Mouse (Mus musculus) spleen, postnatal 36 days (tissue): ENCODE measurements around the gene Tmem135.

ENCODE experiments used
- DNase-seq, 2 experiments: peaks; one replicate each; pipeline ENCODE4 v3.0.0; 2022; ENCODE audit warnings: low spot score in 2 of 2, mixed read lengths in 1 of 2

The Tmem135 gene

DNA sequence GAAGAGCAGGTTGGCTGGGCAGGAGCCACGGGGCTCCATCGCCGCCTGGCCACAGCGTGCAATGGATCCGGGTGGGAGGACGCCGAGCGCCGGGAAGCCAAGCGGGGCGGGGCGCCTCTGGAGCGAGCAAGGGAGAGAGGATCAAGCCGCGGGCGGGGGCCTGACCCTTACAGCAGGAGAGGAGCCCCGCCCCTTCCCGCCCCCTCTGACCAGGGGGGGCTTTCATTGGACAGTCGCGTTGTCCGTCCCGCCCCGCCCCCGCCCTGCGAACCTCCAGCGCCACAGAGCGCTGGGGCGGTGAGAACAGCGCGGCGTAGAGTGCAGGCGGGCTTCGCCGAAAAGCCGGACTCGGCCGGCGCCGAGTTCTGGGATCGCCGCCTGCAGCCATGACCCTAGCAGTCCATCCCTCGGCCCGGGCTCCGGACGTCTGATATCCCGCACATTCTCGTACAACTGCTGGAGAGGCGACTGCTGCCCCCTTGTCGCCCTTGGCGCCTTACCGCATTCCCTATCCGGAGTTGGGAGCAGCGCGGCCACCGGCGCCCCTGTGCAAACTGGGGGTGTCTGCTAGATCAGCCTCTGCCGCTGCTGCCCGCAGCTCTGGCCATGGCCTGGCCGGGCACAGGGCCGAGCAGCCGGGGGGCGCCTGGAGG lies at the start of gene Tmem135, which contains the start of gene Fzd4:
Gene Tmem135 (minus strand): TSS at position 142 of the 653 bp plus-strand sequence.
Gene Fzd4 (plus strand): TSS at position 275 of the 653 bp plus-strand sequence.
- DNase-seq = peak; percentile 77

DNA sequence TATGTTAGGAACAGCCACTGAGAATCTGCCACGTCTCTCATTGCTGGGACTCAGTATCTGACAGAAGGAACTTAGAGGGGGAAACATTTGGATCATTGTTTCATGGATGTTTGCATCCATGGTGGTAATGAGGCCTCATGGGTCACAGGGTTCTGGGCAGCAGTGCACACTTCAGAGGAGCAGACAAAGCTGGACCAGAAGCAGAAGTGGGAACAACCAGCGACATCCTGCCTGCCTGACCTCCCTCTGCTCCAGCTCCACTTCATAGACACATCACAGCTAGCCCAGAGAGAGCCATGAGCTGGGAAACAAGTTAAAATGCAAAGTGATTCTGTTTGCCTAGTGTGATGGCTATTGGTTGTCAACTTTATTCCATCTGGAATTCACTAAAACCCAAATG lies 46.3 kb upstream of the Tmem135 start:
- DNase-seq = no peak

- no peak for DNase-seq
Observed at GRCm38 (mm10) chr7:89445137-89445536, 41.1 kb upstream of the Tmem135 start.

- DNase-seq = no peak
Observed at GRCm38 (mm10) chr7:89442242-89442641, 38.2 kb upstream of the Tmem135 start.

- DNase-seq = no peak
Observed at GRCm38 (mm10) chr7:89441291-89441690, 37.3 kb upstream of the Tmem135 start.

GRCm38 (mm10) chr7:89437589-89437988 lies 33.6 kb upstream of the Tmem135 start:
- no peak for DNase-seq

DNA sequence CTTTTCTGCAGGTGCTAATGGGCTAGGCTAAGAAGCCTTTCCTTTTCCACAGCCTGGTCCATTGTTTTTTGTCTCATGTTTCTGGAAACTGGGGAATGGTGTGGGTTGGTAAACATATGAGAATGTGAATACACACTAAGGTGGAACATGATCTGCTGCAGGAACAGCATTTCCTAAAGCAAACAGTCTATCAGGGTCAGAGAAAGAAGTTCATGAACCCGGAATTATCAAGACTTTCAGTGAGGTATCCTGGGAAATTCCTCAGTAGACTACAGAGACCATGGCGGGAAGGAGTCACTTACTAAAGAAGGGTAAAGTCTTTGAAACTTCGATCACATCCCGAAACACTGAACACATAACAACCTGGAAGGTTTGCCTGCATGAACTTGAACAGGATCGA lies 32.4 kb upstream of the Tmem135 start:
- no peak for DNase-seq

DNA sequence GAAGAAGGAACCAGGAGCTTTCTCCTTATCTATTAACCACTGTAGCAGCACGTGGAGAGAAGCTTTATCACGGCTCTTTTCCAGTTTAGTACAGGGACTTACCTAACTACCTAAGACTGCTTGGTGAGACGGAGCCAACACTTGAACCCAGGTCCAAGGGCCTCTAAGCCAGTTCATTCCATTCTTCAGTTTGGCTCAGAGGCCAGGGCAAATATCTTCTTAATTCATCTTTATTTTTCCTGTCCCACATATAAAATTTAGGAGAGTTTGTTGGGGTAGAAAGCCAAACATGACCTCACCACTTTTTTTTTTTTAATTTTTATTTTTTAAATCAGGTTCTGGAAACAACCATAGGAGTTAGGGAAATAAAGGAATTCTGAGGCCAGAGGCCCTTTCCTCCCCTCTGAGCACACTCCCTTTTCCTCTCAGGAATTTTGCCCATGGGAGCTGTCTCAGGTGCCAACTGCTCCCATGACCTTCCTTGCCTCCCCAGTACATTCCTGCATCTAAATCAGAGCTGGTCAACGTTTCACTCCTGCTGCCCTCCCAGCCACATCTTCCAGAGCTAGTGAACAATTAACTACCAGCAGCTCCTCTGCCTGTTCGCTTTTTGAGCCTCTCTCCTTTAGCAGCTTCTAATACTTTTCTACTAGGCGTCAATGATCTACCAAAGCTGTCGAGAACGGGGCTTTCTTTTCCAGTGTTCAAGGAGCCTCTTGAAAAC lies 30.0 kb upstream of the Tmem135 start:
- DNase-seq = no peak

DNA sequence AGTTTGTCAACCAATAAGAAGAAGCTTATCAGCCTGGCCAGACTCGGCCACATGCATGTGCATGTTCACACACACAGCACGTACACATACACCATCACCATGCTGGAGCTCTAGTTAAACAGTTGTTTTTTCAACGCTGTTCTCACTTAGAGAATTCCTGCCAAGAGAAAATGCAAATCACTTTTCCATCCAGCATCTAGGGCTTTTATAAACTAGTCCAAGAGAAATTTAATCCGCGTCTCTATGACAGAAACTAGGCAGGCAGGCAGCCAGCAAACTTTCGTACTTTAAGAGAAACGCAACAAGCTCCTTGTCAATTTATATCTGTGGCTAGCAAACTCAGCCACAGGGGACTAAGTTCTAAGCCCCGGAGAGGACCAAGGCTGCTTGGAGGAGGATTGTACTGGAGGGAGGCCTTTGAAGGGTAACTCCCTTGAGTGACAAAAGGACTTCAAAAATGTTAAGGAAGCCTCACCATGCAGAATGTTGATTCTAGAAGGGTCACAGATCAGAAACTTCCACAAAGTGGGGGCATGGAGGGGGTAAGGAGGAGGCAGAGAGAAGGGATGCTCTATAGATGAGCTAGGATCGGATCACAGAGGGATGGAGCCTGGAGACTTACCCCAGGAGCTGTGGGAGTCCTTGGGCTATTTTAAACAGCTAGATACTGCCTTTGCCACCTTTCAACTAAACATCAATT lies 29.3 kb upstream of the Tmem135 start:
- DNase-seq = no peak

DNA sequence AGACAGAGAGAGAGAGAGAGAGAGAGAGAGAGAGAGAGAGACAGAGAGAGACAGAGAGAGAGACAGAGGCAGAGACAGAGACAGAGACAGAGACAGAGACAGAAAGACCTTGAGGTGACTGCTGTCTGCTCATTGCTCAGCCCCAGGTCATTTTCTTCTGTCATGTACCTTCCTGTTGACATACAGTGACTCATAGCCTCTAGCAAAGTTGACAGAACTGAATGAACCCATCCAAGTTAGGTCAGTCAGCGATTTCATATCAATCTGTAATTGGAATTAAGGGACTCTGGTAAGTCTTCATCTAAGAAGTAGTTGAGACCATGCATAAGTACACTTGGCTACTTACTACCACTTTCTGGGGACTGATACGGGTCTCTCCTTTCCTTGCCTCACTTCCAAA lies 27.2 kb upstream of the Tmem135 start:
- DNase-seq = no peak

GRCm38 (mm10) chr7:89429326-89429725 lies 25.3 kb upstream of the Tmem135 start:
- DNase-seq = no peak

- no peak for DNase-seq
Observed at GRCm38 (mm10) chr7:89428804-89429203, 24.8 kb upstream of the Tmem135 start.

- DNase-seq = no peak
Observed at GRCm38 (mm10) chr7:89427101-89427500, 23.1 kb upstream of the Tmem135 start.

- no peak for DNase-seq
Observed at GRCm38 (mm10) chr7:89425803-89426725, 22.0 kb upstream of the Tmem135 start.

DNA sequence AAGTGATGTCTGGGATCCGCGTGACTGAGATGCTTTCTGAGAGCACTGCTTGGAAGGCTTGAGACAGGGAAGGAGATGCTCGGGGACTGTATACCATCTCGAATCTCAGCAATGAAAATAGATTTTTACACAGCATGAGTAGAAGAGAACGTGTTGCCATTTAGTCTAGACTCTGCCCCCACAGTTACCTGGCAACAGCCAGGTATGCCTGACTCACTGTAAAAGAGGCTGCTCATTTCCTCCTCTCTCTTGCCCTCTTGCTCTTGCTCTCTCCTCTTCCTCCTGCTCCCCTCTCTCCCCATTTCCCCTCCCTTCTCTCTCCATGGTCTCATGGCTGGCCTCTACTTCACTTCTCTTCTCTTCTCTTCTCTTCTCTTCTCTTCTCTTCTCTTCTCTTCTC lies 20.6 kb upstream of the Tmem135 start:
- no peak for DNase-seq

DNA sequence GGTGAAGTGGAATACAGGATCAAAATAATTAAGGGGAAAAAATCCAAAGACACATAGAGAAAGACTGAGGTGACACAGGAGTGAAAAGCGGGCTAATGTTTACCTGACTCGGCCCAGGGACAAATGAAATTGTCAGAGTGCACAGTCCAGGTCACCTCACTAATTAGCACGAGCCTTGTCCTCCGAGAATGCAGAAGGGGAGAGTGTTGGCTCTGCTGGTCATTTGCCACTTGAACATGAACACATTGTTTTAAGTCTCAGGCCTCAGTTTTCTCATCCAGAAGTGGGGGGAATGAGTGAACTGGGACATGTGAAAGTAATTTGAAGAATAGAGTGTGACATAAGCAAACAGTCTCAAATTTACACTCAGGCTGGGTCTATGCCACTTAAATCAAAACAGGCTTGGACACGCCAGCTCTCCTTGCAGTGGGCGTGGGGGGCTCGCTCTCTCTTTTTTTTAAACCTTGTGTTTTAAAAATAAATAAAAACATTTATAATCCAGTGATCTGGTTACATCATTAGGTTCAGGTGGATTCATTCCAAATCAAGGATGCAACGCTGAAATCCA lies 19.8 kb upstream of the Tmem135 start:
- DNase-seq = no peak

- no peak for DNase-seq
Observed at GRCm38 (mm10) chr7:89423194-89423593, 19.2 kb upstream of the Tmem135 start.

- DNase-seq = no peak
Observed at GRCm38 (mm10) chr7:89422650-89423049, 18.6 kb upstream of the Tmem135 start.

DNA sequence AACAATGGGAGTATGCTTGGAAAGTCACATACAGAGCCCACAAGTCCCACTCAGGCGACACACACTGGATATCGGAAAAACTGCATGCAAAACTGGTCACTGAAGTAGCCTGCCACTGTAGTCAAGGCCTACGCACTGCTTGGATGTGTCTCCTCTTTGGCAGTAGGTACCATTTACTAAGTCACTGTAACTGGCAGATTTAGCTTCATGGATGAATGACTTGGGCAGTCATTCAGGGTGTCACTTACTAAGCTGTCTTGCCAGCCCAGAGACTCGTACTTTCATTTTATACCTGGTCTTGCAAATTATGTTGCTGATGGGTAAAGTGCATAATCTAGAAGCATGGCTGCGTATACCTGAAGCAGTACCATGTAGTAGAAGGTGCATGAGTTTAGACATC lies 17.3 kb upstream of the Tmem135 start:
- DNase-seq = no peak

DNA sequence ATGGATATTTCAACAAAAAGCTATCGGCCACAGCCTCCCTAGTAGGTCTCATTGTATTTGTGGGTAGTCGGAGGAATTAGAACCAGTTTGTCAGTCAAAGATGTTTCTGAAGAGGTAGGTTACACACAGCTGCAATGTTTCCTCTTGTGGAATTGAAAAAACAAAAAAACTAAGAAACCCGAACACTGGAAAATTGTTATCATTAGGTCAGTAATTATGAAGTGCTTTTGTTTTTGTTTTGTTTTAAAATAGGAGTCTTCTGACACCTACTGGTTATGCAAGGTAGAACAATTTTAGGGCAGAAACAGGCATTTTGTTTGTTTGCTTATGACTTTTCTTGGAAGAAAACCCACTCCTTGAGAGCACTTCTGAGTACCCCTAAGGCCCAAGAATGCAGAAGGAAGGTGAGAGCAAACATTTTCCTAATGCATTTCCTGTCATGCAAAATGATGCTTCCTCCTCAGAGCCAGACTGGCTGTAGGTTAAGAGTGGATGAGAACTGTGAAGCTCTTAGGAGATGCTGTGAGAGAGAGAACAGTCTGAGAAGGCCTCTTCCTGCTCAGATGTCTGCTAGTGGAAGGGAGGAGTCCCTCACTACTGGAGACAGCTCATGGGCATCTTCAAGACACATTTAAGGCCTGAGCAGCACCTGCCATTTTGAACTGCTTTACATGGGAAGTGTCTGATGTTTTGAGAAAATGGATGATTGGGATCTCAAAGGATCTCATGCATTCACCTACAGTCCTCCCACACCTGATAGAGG lies 15.1 kb upstream of the Tmem135 start:
- DNase-seq = no peak
